8 mouse cellular contexts compared by ENCODE assay signal in the genomic region with DNA sequence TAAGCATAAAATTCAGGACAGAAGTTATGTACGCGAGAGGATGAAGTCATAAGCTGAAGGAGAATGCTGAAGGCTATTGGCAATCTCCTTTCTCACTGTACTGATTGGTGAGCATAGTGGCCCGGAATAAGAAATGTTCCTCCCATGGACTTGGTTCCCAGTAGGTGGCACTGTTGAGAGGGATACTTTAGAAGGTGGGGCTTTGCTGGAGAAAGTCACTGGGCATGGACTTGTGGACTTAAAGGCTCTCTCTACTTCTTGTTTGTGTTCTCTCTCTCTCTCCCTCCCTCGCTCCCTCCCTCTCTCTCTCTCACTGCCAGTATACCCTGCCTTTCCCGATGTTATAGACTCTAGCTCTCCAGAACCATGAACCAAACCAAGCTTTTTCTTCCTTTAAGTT. TPM values are rescaled to one million over a fixed set of nuclear protein-coding genes. Genes with fewer than 3 reads are reported as not detected.
DNase-seq lines count a peak whose midpoint lies in the region; ATAC-seq and TF ChIP-seq lines count a peak whose summit lies in the region.
"Had no signal": no experiment of that assay in that cellular context is flagged by ENCODE, and none has a peak within 500 bp of the region (broad histone marks: within the 10 kb centered on the region; RNA-seq: fewer than 3 reads in every experiment).

No protein-coding gene starts in this region.

- peak; percentile 79 for TF ChIP-seq CTCF in lung, embryonic 14.5 days (IDR thresholded peaks at IDR 0.05; ENCODE audit: low read depth)

- H3K4me1 ChIP-seq in kidney, embryonic 14.5 days (ENCODE audit: control insufficient read depth, insufficient read depth, low read length), result peaks cover 8% of the 10 kb centered on the region; the same call in 1 of the 2 replicates
- peaks cover 3% of the 10 kb centered on the region; the same call in 1 of the 2 replicates for H3K4me1 ChIP-seq in lung, embryonic 14.5 days (ENCODE audit: insufficient read depth)

- no peak overlapping the region for H3K9ac ChIP-seq in kidney, embryonic 14.5 days (ENCODE audit: low read depth, low read length)
- no peak overlapping the region for H3K9ac ChIP-seq in lung, embryonic 14.5 days

- no peaks in the 10 kb centered on the region for H3K9me3 ChIP-seq in kidney, embryonic 14.5 days (ENCODE audit: control insufficient read depth, low read length)
- H3K9me3 ChIP-seq in lung, embryonic 14.5 days (ENCODE audit: low read depth, low read length), result no peaks in the 10 kb centered on the region

- DNase-seq in kidney, adult 18-20 months, result peak; percentile 25
- peak; percentile 59 for DNase-seq in ZHBTc4 (ENCODE audit: low read depth, low spot score)
- peak; percentile 62 for DNase-seq in forelimb bud, embryonic 11.5 days (ENCODE audit: low read depth, low spot score)
- DNase-seq in lung, embryonic 14.5 days, result peak; percentile 82
- no peak for DNase-seq in right cerebral cortex, postnatal 25 days

- no peak overlapping the region for H3K4me2 ChIP-seq in kidney, embryonic 14.5 days (replicated peaks; ENCODE audit: low read depth, low read length)
- H3K4me2 ChIP-seq in lung, embryonic 14.5 days, result no peak overlapping the region

- ATAC-seq in kidney, embryonic 14.5 days (ENCODE audit: low FRiP score, low TSS enrichment), result no peak
- ATAC-seq in CD4-positive, CD25-positive, alpha-beta regulatory T cell, adult 4 months, result peak; percentile 52
- no peak; the same call in 1 of the 2 replicates for ATAC-seq in lung, embryonic 14.5 days (ENCODE audit: insufficient read depth)

- WGBS in kidney, embryonic 14.5 days, result 30% methylated on average over 5 of the region's 5 CpGs
- WGBS in lung, embryonic 14.5 days, result 21% methylated on average over 5 of the region's 5 CpGs

- H3K27ac ChIP-seq in kidney, embryonic 14.5 days (ENCODE audit: low read depth, low read length), result no peak overlapping the region
- H3K27ac ChIP-seq in lung, embryonic 14.5 days (ENCODE audit: low read depth), result no peak overlapping the region

- H3K36me3 ChIP-seq in kidney, embryonic 14.5 days (ENCODE audit: control insufficient read depth, insufficient read depth, low read length), result no peaks in the 10 kb centered on the region
- no peaks in the 10 kb centered on the region for H3K36me3 ChIP-seq in lung, embryonic 14.5 days (ENCODE audit: insufficient read depth)

- no peaks in the 10 kb centered on the region; the same call in 1 of the 2 replicates for H3K27me3 ChIP-seq in kidney, embryonic 14.5 days (ENCODE audit: control insufficient read depth, insufficient read depth, low read length)
- no peaks in the 10 kb centered on the region for H3K27me3 ChIP-seq in lung, embryonic 14.5 days (ENCODE audit: insufficient read depth, low read length)

- no peak overlapping the region for H3K4me3 ChIP-seq in kidney, embryonic 14.5 days (ENCODE audit: low read length)
- H3K4me3 ChIP-seq in lung, embryonic 14.5 days (ENCODE audit: low read depth, low read length), result no peak overlapping the region
- H3K4me3 ChIP-seq: erythroblast, embryonic 14.5 days had no signal

RNA-seq across cellular contexts. Expression of a gene that starts 45.8 kb away (rescaled TPM):
- polyA plus RNA-seq in kidney, embryonic 14.5 days (2014; fragmentation: Nextera tagmentation; extraction: Ambion mirVana), result 0.09 and 0.24 TPM in 2 replicates
- not detected for polyA plus RNA-seq in CD4-positive, CD25-positive, alpha-beta regulatory T cell, adult 4 months (2017; shearing (Covaris generic))
- 0.20 and 0.38 TPM in 2 replicates for polyA plus RNA-seq in lung, embryonic 14.5 days (2014; fragmentation: Nextera tagmentation; extraction: Ambion mirVana)

RNA-seq across cellular contexts. Expression of a gene that starts 50.3 kb away (rescaled TPM):
- 140 and 144 TPM in 2 replicates for polyA plus RNA-seq in kidney, embryonic 14.5 days (2014; fragmentation: Nextera tagmentation; extraction: Ambion mirVana)
- 1 to 10 TPM; 1.8 to 5.1 TPM for polyA plus RNA-seq in CD4-positive, CD25-positive, alpha-beta regulatory T cell, adult 4 months (2017; shearing (Covaris generic))
- polyA plus RNA-seq in lung, embryonic 14.5 days (2014; fragmentation: Nextera tagmentation; extraction: Ambion mirVana), result 158 and 165 TPM in 2 replicates

Comparison
In these comparisons a context has a peak if more than half of its experiments do, and no peak if none do; other contexts are left out.
1. RNA of a gene that starts 50.3 kb away (polyA plus RNA-seq): 158 to 165 TPM in lung, embryonic 14.5 days and 140 to 144 TPM in kidney, embryonic 14.5 days; 1.8 to 5.1 TPM in CD4-positive, CD25-positive, alpha-beta regulatory T cell, adult 4 months; every median in the first group is over 10 times any median in the second.